ENCODE assay signal across 7 mouse cellular contexts in genomic region chr5:149321909-149322841, GRCm38 (mm10). TPM values are rescaled to one million over a fixed set of nuclear protein-coding genes. Genes with fewer than 3 reads are reported as not detected.
DNase-seq lines count a peak whose midpoint lies in the region; ATAC-seq and TF ChIP-seq lines count a peak whose summit lies in the region.

No protein-coding gene starts in this region.

- 19% methylated on average over 15 of the region's 15 CpGs for WGBS in embryonic facial prominence, embryonic 15.5 days
- WGBS in kidney, embryonic 14.5 days: 44% methylated on average over 15 of the region's 15 CpGs
- 65% methylated on average over 15 of the region's 15 CpGs for WGBS in midbrain, embryonic 15.5 days

- ATAC-seq in embryonic facial prominence, embryonic 15.5 days (ENCODE audit: insufficient number of reproducible peaks, low FRiP score, low TSS enrichment, low read depth): 0 out of 2 replicates have a peak, but pooled peaks have one; percentile 12
- ATAC-seq in kidney, embryonic 14.5 days (ENCODE audit: low FRiP score, low TSS enrichment): peak; percentile 11; the same call in 1 of the 2 replicates
- ATAC-seq in midbrain, embryonic 15.5 days (replicated peaks): 0 out of 2 replicates have a peak, but pooled peaks have one; percentile 15

- H3K9me3 ChIP-seq in embryonic facial prominence, embryonic 15.5 days (replicated peaks): no peaks in the 10 kb centered on the region
- no peaks in the 10 kb centered on the region for H3K9me3 ChIP-seq in kidney, embryonic 14.5 days (ENCODE audit: control insufficient read depth, low read length)
- H3K9me3 ChIP-seq in midbrain, embryonic 15.5 days: no peaks in the 10 kb centered on the region

- DNase-seq in brain, embryonic 14.5 days (ENCODE audit: low read depth): peak; percentile 83
- no peak for DNase-seq in urinary bladder, postnatal 25 days (ENCODE audit: low spot score)
- no peak for DNase-seq in layer of hippocampus, adult 9-11 months
- DNase-seq in cerebellum, postnatal 14 days: no peak

- peaks cover 43% of the 10 kb centered on the region for H3K4me1 ChIP-seq in embryonic facial prominence, embryonic 15.5 days
- H3K4me1 ChIP-seq in kidney, embryonic 14.5 days (ENCODE audit: control insufficient read depth, insufficient read depth, low read length): peaks cover 30% of the 10 kb centered on the region
- H3K4me1 ChIP-seq in midbrain, embryonic 15.5 days: peaks cover 32% of the 10 kb centered on the region

- TF ChIP-seq POLR2A in brain, embryonic 14.5 days (IDR thresholded peaks at IDR 0.05; ENCODE audit: borderline replicate concordance, extremely low read depth, insufficient read depth, insufficient read length, poor library complexity, severe bottlenecking): no peak

- no peak overlapping the region for H3K4me2 ChIP-seq in embryonic facial prominence, embryonic 15.5 days (replicated peaks)
- no peak overlapping the region for H3K4me2 ChIP-seq in kidney, embryonic 14.5 days (replicated peaks; ENCODE audit: low read depth, low read length)
- no peak overlapping the region for H3K4me2 ChIP-seq in midbrain, embryonic 15.5 days

- TF ChIP-seq CTCF in brain, embryonic 14.5 days (IDR thresholded peaks at IDR 0.05; ENCODE audit: borderline replicate concordance, extremely low read depth, insufficient read depth, insufficient read length): no peak

- H3K4me3 ChIP-seq in embryonic facial prominence, embryonic 15.5 days (replicated peaks): no peak overlapping the region
- no peak overlapping the region for H3K4me3 ChIP-seq in kidney, embryonic 14.5 days (ENCODE audit: low read length)
- H3K4me3 ChIP-seq in midbrain, embryonic 15.5 days: no peak overlapping the region

- H3K9ac ChIP-seq in embryonic facial prominence, embryonic 15.5 days: no peak overlapping the region
- no peak overlapping the region for H3K9ac ChIP-seq in kidney, embryonic 14.5 days (ENCODE audit: low read depth, low read length)
- H3K9ac ChIP-seq in midbrain, embryonic 15.5 days: no peak overlapping the region

- H3K36me3 ChIP-seq in embryonic facial prominence, embryonic 15.5 days: no peaks in the 10 kb centered on the region
- H3K36me3 ChIP-seq in kidney, embryonic 14.5 days (ENCODE audit: control insufficient read depth, insufficient read depth, low read length): no peaks in the 10 kb centered on the region
- H3K36me3 ChIP-seq in midbrain, embryonic 15.5 days (replicated peaks): no peaks in the 10 kb centered on the region

- no peaks in the 10 kb centered on the region for H3K27me3 ChIP-seq in embryonic facial prominence, embryonic 15.5 days
- no peaks in the 10 kb centered on the region for H3K27me3 ChIP-seq in kidney, embryonic 14.5 days (ENCODE audit: control insufficient read depth, insufficient read depth, low read length)
- no peaks in the 10 kb centered on the region for H3K27me3 ChIP-seq in midbrain, embryonic 15.5 days (replicated peaks)

- H3K27ac ChIP-seq in embryonic facial prominence, embryonic 15.5 days (replicated peaks): peak overlapping the region; percentile 73
- H3K27ac ChIP-seq in kidney, embryonic 14.5 days (ENCODE audit: low read depth, low read length): peak overlapping the region; percentile 76; the same call in 1 of the 2 replicates
- H3K27ac ChIP-seq in midbrain, embryonic 15.5 days: peak overlapping the region; percentile 30

RNA-seq across cellular contexts. Expression of gene Alox5ap, which starts 57.6 kb away (rescaled TPM):
- polyA plus RNA-seq in brain, embryonic 14.5 days (2012; rRNA removed): 11.4 and 12.7 TPM in 2 replicates
- 18.0 and 24.0 TPM in 2 replicates for polyA plus RNA-seq in embryonic facial prominence, embryonic 15.5 days (2015; fragmentation: Nextera tagmentation; extraction: Ambion mirVana)
- polyA plus RNA-seq in kidney, embryonic 14.5 days (2014; fragmentation: Nextera tagmentation; extraction: Ambion mirVana): 12.6 and 12.8 TPM in 2 replicates
- 10.0 and 11.1 TPM in 2 replicates for polyA plus RNA-seq in midbrain, embryonic 15.5 days (2015; fragmentation: Nextera tagmentation; extraction: Ambion mirVana)
